Mouse (Mus musculus): ENCODE data around the gene Ctsf. TPM values are rescaled to one million over a fixed set of nuclear protein-coding genes. Genes with fewer than 3 reads are reported as not detected.
A peak's percentile ranks its signal among the peaks of the same experiment; 100 is the strongest.
"Not testable (repeated sequence)": the region's sequence is repeated elsewhere in the genome, so short reads cannot be mapped to it uniquely, and the experiment has no call there.

Gene Ctsf
- polyA plus RNA-seq, 2 experiments: 38.9 to 49.9 TPM

DNA sequence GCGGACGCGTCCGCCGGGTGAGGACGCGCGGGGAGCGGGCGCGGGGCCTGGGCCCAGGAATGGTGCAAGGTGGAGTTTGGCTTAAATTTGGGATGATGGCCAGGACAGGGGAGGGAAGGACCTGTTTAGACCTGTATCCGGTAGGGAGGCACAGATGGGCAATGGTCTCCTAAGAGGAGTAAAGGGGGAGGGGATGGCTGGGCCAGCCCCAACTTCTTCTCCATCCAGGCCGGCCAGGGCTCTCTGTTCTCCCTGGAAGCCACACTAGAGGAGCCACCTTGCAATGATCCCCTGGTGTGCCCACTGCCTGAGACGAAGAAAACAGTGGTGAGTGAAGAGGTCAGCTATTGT lies 515 bp downstream of the Ctsf start:
- 2% methylated on average over 14 of the region's 14 CpGs for WGBS
- Histone ChIP-seq H3K9me3 (ENCODE audit: control insufficient read depth, low read length) (no peaks in the 10 kb centered on the region), H3K27me3 (ENCODE audit: control insufficient read depth, insufficient read depth, low read length) (no peaks in the 10 kb centered on the region), H3K9ac (ENCODE audit: low read depth, low read length, severe bottlenecking) (peak overlapping the region; percentile 68), H3K4me1 (ENCODE audit: control insufficient read depth, insufficient read depth, low read length) (peaks cover 4% of the 10 kb centered on the region; the same call in 1 of the 2 replicates), H3K27ac (replicated peaks; ENCODE audit: low read depth, low read length) (no peak overlapping the region), H3K4me2 (replicated peaks; ENCODE audit: low read depth, low read length, severe bottlenecking) (peak overlapping the region; percentile 96), H3K36me3 (ENCODE audit: control insufficient read depth, insufficient read depth, low read length) (0 out of 2 replicates have a peak, but pooled peaks cover 2% of the 10 kb centered on the region), H3K4me3 (replicated peaks; ENCODE audit: low read length) (peak overlapping the region; percentile 61)
- no peak for DNase-seq (ENCODE audit: low spot score)
- no peak for TF ChIP-seq POLR2A (IDR thresholded peaks at IDR 0.05; ENCODE audit: borderline replicate concordance, extremely low read depth, insufficient read depth, insufficient read length)
- no peak for ATAC-seq (ENCODE audit: low FRiP score, low read depth)

DNA sequence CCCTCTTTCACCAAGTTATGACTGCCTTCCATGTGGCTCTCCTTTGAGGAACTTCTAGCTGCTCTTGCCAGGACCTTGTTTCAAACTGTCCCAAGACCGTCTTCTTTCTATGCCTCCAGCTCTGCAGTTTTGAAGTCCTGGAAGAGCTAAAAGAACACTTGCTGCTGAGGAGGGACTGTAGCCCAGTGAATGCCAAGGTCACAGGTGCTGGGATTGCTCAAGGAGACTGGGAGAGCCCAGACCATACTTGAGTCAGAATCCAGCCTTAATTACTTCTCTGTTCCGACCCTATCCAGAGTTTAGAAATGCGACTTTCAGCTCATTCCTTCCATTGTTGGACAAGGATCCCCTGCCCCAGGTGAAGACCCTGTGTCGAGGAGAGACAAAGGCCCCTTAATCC lies 1.0 kb downstream of the Ctsf start:
- Histone ChIP-seq H3K9ac (ENCODE audit: low read depth, low read length, severe bottlenecking) (no peak overlapping the region), H3K36me3 (ENCODE audit: control insufficient read depth, insufficient read depth, low read length) (0 out of 2 replicates have a peak, but pooled peaks cover 2% of the 10 kb centered on the region), H3K27me3 (ENCODE audit: control insufficient read depth, insufficient read depth, low read length) (no peaks in the 10 kb centered on the region), H3K4me3 (replicated peaks; ENCODE audit: low read length) (0 out of 2 replicates have a peak overlapping the region, but pooled peaks have one; percentile 61), H3K27ac (replicated peaks; ENCODE audit: low read depth, low read length) (no peak overlapping the region), H3K4me1 (ENCODE audit: control insufficient read depth, insufficient read depth, low read length) (peaks cover 4% of the 10 kb centered on the region; the same call in 1 of the 2 replicates), H3K9me3 (ENCODE audit: control insufficient read depth, low read length) (no peaks in the 10 kb centered on the region), H3K4me2 (replicated peaks; ENCODE audit: low read depth, low read length, severe bottlenecking) (peak overlapping the region; percentile 96; the same call in 1 of the 2 replicates)
- 84% methylated on average over 4 of the region's 4 CpGs for WGBS
- DNase-seq (ENCODE audit: low spot score): no peak
- TF ChIP-seq POLR2A (IDR thresholded peaks at IDR 0.05; ENCODE audit: borderline replicate concordance, extremely low read depth, insufficient read depth, insufficient read length): no peak
- ATAC-seq (ENCODE audit: low FRiP score, low read depth): no peak

DNA sequence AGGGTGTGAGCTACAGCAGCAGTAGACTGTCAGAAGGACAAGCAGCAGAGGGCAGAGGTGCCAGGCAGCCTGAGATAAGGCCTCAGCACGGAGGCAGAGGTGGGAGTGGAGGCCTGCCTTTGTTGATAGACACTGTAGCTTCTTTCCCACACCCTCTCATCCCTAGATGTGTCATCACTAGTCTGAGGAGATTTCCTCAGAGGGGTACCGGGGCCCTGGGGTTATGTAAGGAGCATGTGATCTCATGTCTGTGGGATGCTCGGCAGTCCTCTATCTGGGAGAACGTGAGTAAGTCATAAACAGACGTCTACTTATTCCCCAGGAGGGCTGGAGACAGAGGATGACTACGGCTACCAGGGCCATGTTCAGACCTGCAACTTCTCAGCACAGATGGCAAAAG lies 4.2 kb downstream of the Ctsf start:
- Histone ChIP-seq H3K9ac (ENCODE audit: low read depth, low read length, severe bottlenecking) (no peak overlapping the region), H3K4me1 (ENCODE audit: control insufficient read depth, insufficient read depth, low read length) (peaks cover 4% of the 10 kb centered on the region; the same call in 1 of the 2 replicates), H3K9me3 (ENCODE audit: control insufficient read depth, low read length) (no peaks in the 10 kb centered on the region), H3K36me3 (ENCODE audit: control insufficient read depth, insufficient read depth, low read length) (0 out of 2 replicates have a peak, but pooled peaks cover 2% of the 10 kb centered on the region), H3K27me3 (ENCODE audit: control insufficient read depth, insufficient read depth, low read length) (no peaks in the 10 kb centered on the region), H3K4me3 (replicated peaks; ENCODE audit: low read length) (no peak overlapping the region), H3K4me2 (replicated peaks; ENCODE audit: low read depth, low read length, severe bottlenecking) (no peak overlapping the region), H3K27ac (replicated peaks; ENCODE audit: low read depth, low read length) (no peak overlapping the region)
- DNase-seq (ENCODE audit: low spot score) (no peak), ATAC-seq (ENCODE audit: low FRiP score, low read depth) (no peak)
- no peak for TF ChIP-seq POLR2A (IDR thresholded peaks at IDR 0.05; ENCODE audit: borderline replicate concordance, extremely low read depth, insufficient read depth, insufficient read length)
- 61% methylated on average over 6 of the region's 6 CpGs for WGBS

DNA sequence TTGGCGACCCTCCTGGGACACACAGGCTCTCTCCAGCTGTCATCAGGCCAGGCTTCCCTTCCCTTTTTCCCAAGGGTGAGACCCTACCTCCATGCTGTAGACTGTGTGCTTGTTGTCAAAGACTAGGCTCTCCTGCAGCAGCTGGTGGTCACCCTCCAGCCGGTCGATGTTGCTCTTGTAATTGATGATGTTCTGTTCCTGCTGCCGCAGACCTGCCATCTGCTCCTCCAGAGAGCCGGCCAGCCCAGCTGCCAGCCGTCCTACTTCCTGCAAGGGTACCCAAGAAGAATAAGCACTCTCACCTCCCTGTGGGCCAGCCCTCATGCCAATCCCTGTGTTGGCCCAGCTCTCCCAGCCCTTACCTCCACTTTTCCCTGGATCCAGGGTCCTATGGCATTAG lies 8.1 kb downstream of the Ctsf start:
- no peak for ATAC-seq (ENCODE audit: low FRiP score, low read depth)
- Histone ChIP-seq H3K4me2 (replicated peaks; ENCODE audit: low read depth, low read length, severe bottlenecking) (no peak overlapping the region), H3K9me3 (ENCODE audit: control insufficient read depth, low read length) (no peaks in the 10 kb centered on the region), H3K36me3 (ENCODE audit: control insufficient read depth, insufficient read depth, low read length) (0 out of 2 replicates have a peak, but pooled peaks cover 2% of the 10 kb centered on the region), H3K9ac (ENCODE audit: low read depth, low read length, severe bottlenecking) (no peak overlapping the region), H3K4me3 (replicated peaks; ENCODE audit: low read length) (no peak overlapping the region), H3K27me3 (ENCODE audit: control insufficient read depth, insufficient read depth, low read length) (no peaks in the 10 kb centered on the region), H3K27ac (replicated peaks; ENCODE audit: low read depth, low read length) (no peak overlapping the region), H3K4me1 (ENCODE audit: control insufficient read depth, insufficient read depth, low read length) (peaks cover 6% of the 10 kb centered on the region; the same call in 1 of the 2 replicates)
- no peak for DNase-seq (ENCODE audit: low spot score)
- 76% methylated on average over 6 of the region's 6 CpGs for WGBS
- no peak for TF ChIP-seq POLR2A (IDR thresholded peaks at IDR 0.05; ENCODE audit: borderline replicate concordance, extremely low read depth, insufficient read depth, insufficient read length)

DNA sequence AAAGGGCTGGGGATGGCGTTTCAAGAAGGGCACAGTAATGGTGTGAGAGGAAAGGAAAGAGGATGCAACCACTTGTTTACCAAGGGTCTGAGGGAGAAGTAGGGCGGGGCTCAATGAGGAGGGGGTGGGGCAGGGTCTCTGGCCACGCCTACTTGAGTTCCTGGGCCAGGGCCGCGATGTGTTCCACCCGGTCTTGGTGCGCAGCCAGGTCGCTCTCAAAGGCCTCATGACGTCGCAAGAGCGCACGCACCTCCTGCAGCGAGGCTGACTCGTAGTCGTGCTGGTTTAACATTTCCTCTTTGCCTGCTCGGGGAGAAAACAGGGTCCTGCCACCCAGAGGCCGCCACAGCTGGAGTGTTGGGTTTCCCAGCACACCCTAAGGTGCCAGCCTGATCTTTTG lies 10.2 kb downstream of the Ctsf start:
- WGBS: 5% methylated on average over 17 of the region's 17 CpGs
- H3K4me2 ChIP-seq (replicated peaks; ENCODE audit: low read depth, low read length, severe bottlenecking): peak overlapping the region; percentile 26
- no peaks in the 10 kb centered on the region for H3K9me3 ChIP-seq (ENCODE audit: control insufficient read depth, low read length)
- ATAC-seq (ENCODE audit: low FRiP score, low read depth) (no peak), DNase-seq (ENCODE audit: low spot score) (no peak)
- no peaks in the 10 kb centered on the region for H3K27me3 ChIP-seq (ENCODE audit: control insufficient read depth, insufficient read depth, low read length)
- no peak for TF ChIP-seq POLR2A (IDR thresholded peaks at IDR 0.05; ENCODE audit: borderline replicate concordance, extremely low read depth, insufficient read depth, insufficient read length)
- no peak overlapping the region for H3K27ac ChIP-seq (replicated peaks; ENCODE audit: low read depth, low read length)
- no peak overlapping the region for H3K4me3 ChIP-seq (replicated peaks; ENCODE audit: low read length)
- peaks cover 6% of the 10 kb centered on the region; the same call in 1 of the 2 replicates for H3K4me1 ChIP-seq (ENCODE audit: control insufficient read depth, insufficient read depth, low read length)
- 0 out of 2 replicates have a peak, but pooled peaks cover under 1% of the 10 kb centered on the region for H3K36me3 ChIP-seq (ENCODE audit: control insufficient read depth, insufficient read depth, low read length)
- H3K9ac ChIP-seq (ENCODE audit: low read depth, low read length, severe bottlenecking): no peak overlapping the region

DNA sequence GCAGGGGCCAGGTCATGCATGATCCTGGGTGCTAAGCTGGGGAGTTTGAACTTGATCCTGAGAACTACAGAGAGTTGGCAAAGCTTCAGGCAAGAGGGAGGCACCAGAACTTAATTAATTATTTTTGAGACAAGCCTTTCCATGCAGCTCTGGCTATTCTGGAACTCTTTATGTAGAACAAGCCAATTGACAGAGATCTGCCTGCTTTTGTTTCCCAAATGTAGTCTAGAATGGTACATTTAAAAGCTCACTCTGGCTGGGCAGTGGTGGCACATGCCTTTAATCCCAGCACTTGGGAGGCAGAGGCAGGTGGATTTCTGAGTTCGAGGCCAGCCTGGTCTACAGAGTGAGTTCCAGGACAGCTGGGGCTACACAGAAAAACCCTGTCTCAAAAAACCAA lies 19.7 kb downstream of the Ctsf start:
- not testable (repeated sequence) for H3K9ac ChIP-seq (ENCODE audit: low read depth, low read length, severe bottlenecking); H3K4me3 ChIP-seq (replicated peaks; ENCODE audit: low read length); H3K4me2 ChIP-seq (replicated peaks; ENCODE audit: low read depth, low read length, severe bottlenecking); H3K27ac ChIP-seq (replicated peaks; ENCODE audit: low read depth, low read length); DNase-seq (ENCODE audit: low spot score); H3K36me3 ChIP-seq (ENCODE audit: control insufficient read depth, insufficient read depth, low read length); H3K27me3 ChIP-seq (ENCODE audit: control insufficient read depth, insufficient read depth, low read length); ATAC-seq (ENCODE audit: low FRiP score, low read depth); H3K9me3 ChIP-seq (ENCODE audit: control insufficient read depth, low read length)
- H3K4me1 ChIP-seq (ENCODE audit: control insufficient read depth, insufficient read depth, low read length): peaks cover 11% of the 10 kb centered on the region; the same call in 1 of the 2 replicates
- WGBS: 93% methylated on average over 1 of the region's 1 CpGs
